Mouse (Mus musculus) testis, adult 2 months (tissue): ENCODE data around the gene Smim14.

Experiments used
- CTCF ChIP-seq: fragments of 200-500 bp; IDR thresholded peaks from 2 replicates; pipeline ENCODE4 v1.5.1; 2012; ENCODE audit warnings: low read depth, mild to moderate bottlenecking, inconsistent platforms, low read length, moderate library complexity; ENCODE audit not compliant: control insufficient read depth, insufficient read depth, insufficient replicate concordance
- POLR2A ChIP-seq: fragments of 200-500 bp; IDR thresholded peaks from 2 replicates; pipeline ENCODE4 v1.6.1; 2012; ENCODE audit warnings: low read depth, mild to moderate bottlenecking, inconsistent platforms, low read length, moderate library complexity; ENCODE audit not compliant: control insufficient read depth

DNA sequence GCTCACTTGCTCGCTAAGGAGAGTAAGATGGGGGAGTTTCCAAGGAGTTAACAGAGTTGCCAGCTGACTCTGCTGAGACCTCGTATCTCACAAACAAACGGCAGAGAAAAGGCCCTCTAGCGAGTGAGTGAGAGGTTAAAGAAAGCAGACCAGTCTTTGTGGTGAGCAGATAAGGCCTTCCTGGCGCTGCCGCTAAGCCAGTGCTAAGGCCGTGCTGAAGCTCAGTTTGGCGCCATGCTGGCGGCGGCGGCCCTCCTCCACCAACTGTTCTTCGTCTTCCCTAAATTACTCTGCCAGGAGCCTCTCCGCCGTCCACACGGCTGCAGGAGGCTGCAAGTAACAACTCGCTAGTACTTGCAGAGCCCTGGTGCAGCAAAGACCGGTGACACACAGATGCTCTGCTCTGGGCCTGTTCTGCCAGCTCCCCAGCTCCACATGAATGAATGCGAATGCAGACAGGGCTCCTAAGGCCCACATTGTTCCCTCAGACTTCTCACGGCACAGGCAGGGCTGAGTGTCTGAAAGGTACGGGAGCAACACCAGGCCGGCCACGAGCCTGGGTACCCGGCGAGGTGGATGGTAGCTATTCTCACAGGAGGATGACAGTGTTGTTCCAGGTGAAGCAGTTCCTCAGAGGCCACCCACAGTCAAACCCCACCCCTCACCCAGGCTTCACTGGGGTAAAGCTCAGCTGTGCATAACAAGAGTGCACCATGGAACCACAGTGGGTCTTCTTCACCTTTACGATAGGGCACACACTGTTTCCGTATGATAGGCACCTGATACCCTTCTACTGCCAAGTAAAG, 121.1 kb downstream of the Smim14 start:
- peak; percentile 22; the same call in 1 of the 2 replicates for TF ChIP-seq POLR2A
- TF ChIP-seq CTCF, result no peak
